Mouse (Mus musculus) liver, postnatal 0 days (tissue): ENCODE results near the gene Ell3. TPM values are rescaled to one million over a fixed set of nuclear protein-coding genes. Genes with fewer than 3 reads are reported as not detected.
A peak's percentile ranks its signal among the peaks of the same experiment; 100 is the strongest.

ENCODE experiments used
- ATAC-seq: fragments of 200-750 bp; cut with Nextera tagmentation; 2 replicates; pipeline ENCODE4 v1.8.0; 2017; ENCODE audit warnings: mild to moderate bottlenecking, moderate library complexity
- DNase-seq: peaks from one replicate; pipeline ENCODE4 v3.0.0-alpha.2; 2016
- H3K27ac ChIP-seq: fragments of 300-500 bp; sonication (generic); 2 replicates; pipeline ENCODE4 v1.5.1; 2014; ENCODE audit warnings: antibody characterized with exemption, moderate library complexity, mild to moderate bottlenecking, low read depth
- H3K27me3 ChIP-seq: fragments of 300-500 bp; sonication (generic); 2 replicates; pipeline ENCODE4 v1.6.1; 2014; ENCODE audit warnings: low read length, control low read depth, mixed read lengths; ENCODE audit not compliant: insufficient read depth
- H3K36me3 ChIP-seq: fragments of 300-500 bp; sonication (generic); replicated peaks from 2 replicates; pipeline ENCODE4 v1.6.1; 2014; ENCODE audit warnings: mild to moderate bottlenecking, control low read depth, low read length, moderate library complexity, mixed read lengths; ENCODE audit not compliant: insufficient read depth
- H3K4me1 ChIP-seq: fragments of 300-500 bp; sonication (generic); 2 replicates; pipeline ENCODE4 v1.6.1; 2014; ENCODE audit warnings: antibody characterized with exemption, mild to moderate bottlenecking, control low read depth; ENCODE audit not compliant: insufficient read depth
- H3K4me2 ChIP-seq: fragments of 300-500 bp; sonication (generic); 2 replicates; pipeline ENCODE4 v1.6.1; 2014; ENCODE audit warnings: low read depth, mild to moderate bottlenecking, low read length, moderate library complexity, mixed read lengths
- H3K4me3 ChIP-seq: fragments of 300-500 bp; sonication (generic); 2 replicates; pipeline ENCODE4 v1.5.1; 2014; ENCODE audit warnings: low read depth, low read length
- H3K9ac ChIP-seq: fragments of 300-500 bp; sonication (generic); replicated peaks from 2 replicates; pipeline ENCODE4 v1.6.1; 2014; ENCODE audit warnings: mild to moderate bottlenecking, moderate library complexity
- H3K9me3 ChIP-seq: fragments of 300-500 bp; sonication (generic); 2 replicates; pipeline ENCODE4 v1.6.1; 2016; ENCODE audit warnings: mild to moderate bottlenecking, control low read depth, low read length, mixed read lengths
- CTCF ChIP-seq: sonication (generic); IDR thresholded peaks from 2 replicates; pipeline ENCODE4 v1.5.1; 2016; ENCODE audit warnings: antibody characterized with exemption, low read depth
- EP300 ChIP-seq: IDR thresholded peaks from 2 replicates; pipeline ENCODE4 v1.6.1; 2016; ENCODE audit warnings: antibody characterized with exemption, low read depth, mild to moderate bottlenecking
- WGBS: fragments of 180-500 bp; shearing (Covaris S2); extraction: QIAGEN DNeasy Blood & Tissue Kit; methylation state at CpG from one replicate; pipeline ENCODE4 v1.1.7; 2014; ENCODE audit not compliant: insufficient replicate concordance; 5-methylcytosine and 5-hydroxymethylcytosine counted together
- microRNA-seq: library from miRNA; unstranded; fragments of <30 nt; microRNA quantifications from one replicate; pipeline ENCODE4, GENCODE M21; 2016
- polyA plus RNA-seq: library from polyadenylated mRNA; unstranded; fragments of >200 nt; fragmentation: Nextera tagmentation; extraction: Ambion mirVana; gene quantifications from 2 replicates; pipeline ENCODE4 v1.2.1, GENCODE M21; 2015

Gene Ell3
- polyA plus RNA-seq, 1 experiment from 2014 or later, result 1.9 TPM

- ATAC-seq (peak; percentile 98), DNase-seq (peak; percentile 96)
- peaks cover 31% of the 10 kb centered on the region for H3K4me1 ChIP-seq
- peak within 1 kb of the TSS; percentile 83 for H3K4me3 ChIP-seq
- WGBS, result under 1% methylated on average over 59 of the region's 68 CpGs
- H3K9ac ChIP-seq, result peak within 1 kb of the TSS; percentile 90
- H3K9me3 ChIP-seq, result no peaks in the 10 kb centered on the region
- peak within 1 kb of the TSS; percentile 95 for H3K27ac ChIP-seq
- TF ChIP-seq CTCF (peak; percentile 54), EP300 (no peak)
- H3K36me3 ChIP-seq, result peaks cover 6% of the 10 kb centered on the region; the same call in 1 of the 2 replicates
- H3K27me3 ChIP-seq, result no peaks in the 10 kb centered on the region
- peak within 1 kb of the TSS; percentile 90 for H3K4me2 ChIP-seq
Observed at GRCm38 (mm10) chr2:121413387-121414042, 30.6 kb downstream of the Ell3 start, which contains the start of the genes Pdia3 and Catsper2. Gene Pdia3 (plus strand): TSS chr2:121413775. Gene Catsper2 (minus strand): TSS chr2:121413792.

GRCm38 (mm10) chr2:121412843-121413386 lies 31.2 kb downstream of the Ell3 start:
- Histone ChIP-seq H3K9ac (peak overlapping the region; percentile 90), H3K4me3 (peak overlapping the region; percentile 83), H3K9me3 (no peaks in the 10 kb centered on the region), H3K27ac (peak overlapping the region; percentile 95), H3K27me3 (no peaks in the 10 kb centered on the region), H3K36me3 (peaks cover 4% of the 10 kb centered on the region; the same call in 1 of the 2 replicates), H3K4me2 (peak overlapping the region; percentile 90), H3K4me1 (peaks cover 31% of the 10 kb centered on the region)
- WGBS, result 4% methylated on average over 4 of the region's 4 CpGs
- ATAC-seq (no peak; the same call in 1 of the 2 replicates), DNase-seq (no peak)
- TF ChIP-seq EP300 (no peak), CTCF (no peak)

- H3K27ac ChIP-seq, result no peak overlapping the region
- H3K4me3 ChIP-seq, result no peak overlapping the region
- no peak overlapping the region for H3K9ac ChIP-seq
- peaks cover 6% of the 10 kb centered on the region for H3K4me1 ChIP-seq
- no peaks in the 10 kb centered on the region for H3K27me3 ChIP-seq
- no peaks in the 10 kb centered on the region for H3K9me3 ChIP-seq
- no peak for TF ChIP-seq EP300
- TF ChIP-seq CTCF, result peak; percentile 77
- peak; percentile 76 for DNase-seq
- no peaks in the 10 kb centered on the region for H3K36me3 ChIP-seq
- WGBS, result 28% methylated on average over 4 of the region's 4 CpGs
- peak; percentile 56 for ATAC-seq
- H3K4me2 ChIP-seq, result no peak overlapping the region
Observed at GRCm38 (mm10) chr2:121408160-121408559, 35.9 kb downstream of the Ell3 start.

GRCm38 (mm10) chr2:121403296-121403695 lies 40.8 kb downstream of the Ell3 start:
- Histone ChIP-seq H3K4me1 (no peaks in the 10 kb centered on the region), H3K4me3 (no peak overlapping the region), H3K36me3 (no peaks in the 10 kb centered on the region), H3K27ac (no peak overlapping the region), H3K27me3 (no peaks in the 10 kb centered on the region), H3K9me3 (no peaks in the 10 kb centered on the region), H3K9ac (no peak overlapping the region), H3K4me2 (no peak overlapping the region)
- DNase-seq, result no peak
- TF ChIP-seq EP300 (no peak), CTCF (no peak)
- no peak for ATAC-seq

GRCm38 (mm10) chr2:121396624-121397023 lies 47.5 kb downstream of the Ell3 start:
- TF ChIP-seq EP300 (no peak), CTCF (peak; percentile 83)
- 16% methylated on average over 8 of the region's 8 CpGs for WGBS
- H3K9ac ChIP-seq, result no peak overlapping the region
- no peaks in the 10 kb centered on the region for H3K36me3 ChIP-seq
- no peaks in the 10 kb centered on the region for H3K4me1 ChIP-seq
- DNase-seq, result peak; percentile 82
- H3K4me3 ChIP-seq, result no peak overlapping the region
- no peak for ATAC-seq
- no peaks in the 10 kb centered on the region for H3K27me3 ChIP-seq
- no peaks in the 10 kb centered on the region for H3K9me3 ChIP-seq
- H3K27ac ChIP-seq, result no peak overlapping the region
- no peak overlapping the region for H3K4me2 ChIP-seq

Small RNA genes lying within 50 kb of the gene (microRNA-seq; reads per million reads assigned to microRNA genes)
- not detected for gene Gm22953

Other genes starting within 250 kb of the Ell3 start
- gene Trp53bp1, start 172.9 kb downstream of the Ell3 start, polyA plus RNA-seq, result 4.8 and 5.7 TPM in 2 replicates
- gene Map1a, start 154.7 kb downstream of the Ell3 start, polyA plus RNA-seq, result 0.02 and 0.04 TPM in 2 replicates
- 2.3 and 3.5 TPM in 2 replicates for gene Ppip5k1, start 88.9 kb downstream of the Ell3 start, polyA plus RNA-seq
- 0.54 and 0.68 TPM in 2 replicates for gene Ckmt1, start 86.6 kb downstream of the Ell3 start, polyA plus RNA-seq
- not detected in 2 replicates for gene Strc, start 57.1 kb downstream of the Ell3 start, polyA plus RNA-seq
- 231 and 233 TPM in 2 replicates for gene Pdia3, start 30.5 kb downstream of the Ell3 start, polyA plus RNA-seq
- gene Catsper2, start 30.5 kb downstream of the Ell3 start, polyA plus RNA-seq, result 1.5 TPM in 2 replicates
- gene Serf2, start 4.9 kb upstream of the Ell3 start, polyA plus RNA-seq, result 264 and 266 TPM in 2 replicates
- gene Hypk, start 9.0 kb upstream of the Ell3 start, polyA plus RNA-seq, result 54.3 and 56.0 TPM in 2 replicates
- gene Serinc4, start 12.5 kb upstream of the Ell3 start, polyA plus RNA-seq, result not detected in 2 replicates
- 13.2 and 13.9 TPM in 2 replicates for gene Mfap1b, start 29.8 kb upstream of the Ell3 start, polyA plus RNA-seq
- gene Mfap1a, start 62.4 kb upstream of the Ell3 start, polyA plus RNA-seq, result 7.8 and 8.2 TPM in 2 replicates
- gene Wdr76, start 62.4 kb upstream of the Ell3 start, polyA plus RNA-seq, result 4.2 and 5.0 TPM in 2 replicates